Mouse (Mus musculus): ENCODE measurements around the gene Adam1b. TPM values are rescaled to one million over a fixed set of nuclear protein-coding genes. Genes with fewer than 3 reads are reported as not detected.

Adam1b gene
- total RNA-seq, 2 experiments from 2014 or later, result 0.15 TPM; not detected in 1

DNA sequence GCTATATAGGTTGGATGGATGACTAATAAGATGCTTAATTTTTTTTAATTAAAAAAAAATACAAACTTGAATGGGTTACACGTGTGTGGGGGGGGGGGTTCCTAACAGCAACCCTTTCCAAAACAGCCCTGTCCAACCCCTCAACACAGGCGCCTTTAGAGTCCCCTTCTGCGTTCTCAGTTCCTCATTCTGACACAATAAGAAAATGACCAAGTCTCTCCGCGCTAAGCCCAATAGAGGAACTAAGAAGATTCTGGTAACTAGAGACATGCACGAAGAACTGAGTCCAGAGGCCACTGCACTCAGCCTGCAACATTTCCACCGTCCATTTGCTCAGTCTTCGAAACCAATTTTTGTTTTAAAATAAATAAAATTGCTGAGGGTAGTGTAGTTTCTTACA, 52.0 kb downstream of the Adam1b start:
- ATAC-seq (replicated peaks; ENCODE audit: poor library complexity, severe bottlenecking), result peak; percentile 53

DNA sequence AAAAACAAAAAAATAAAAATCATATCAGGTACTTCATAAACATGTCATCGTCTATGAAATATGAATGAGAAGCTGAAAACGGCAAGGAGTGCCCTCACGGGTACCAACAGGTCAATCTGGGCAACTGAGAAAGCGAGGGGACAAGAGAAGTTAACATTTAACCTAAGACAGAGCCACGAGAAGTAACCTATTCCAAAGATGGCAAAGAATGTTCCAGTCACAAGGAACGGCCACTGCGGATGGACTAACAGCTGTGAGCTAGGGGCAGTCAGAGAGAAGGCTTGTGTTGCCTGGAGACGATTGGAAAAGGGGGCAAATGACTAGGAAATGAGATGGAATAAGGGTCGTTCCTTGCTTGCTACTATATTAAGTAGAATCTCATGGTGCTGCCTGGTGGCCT, 52.8 kb downstream of the Adam1b start:
- no peak for ATAC-seq (replicated peaks; ENCODE audit: poor library complexity, severe bottlenecking)

Other genes with a start within 250 kb of the Adam1b start
- 50.5 and 74.7 TPM in 2 replicates for gene Trafd1, start 117.8 kb downstream of the Adam1b start, total RNA-seq (2014; fragmentation: Nextera tagmentation)
- 39.0 and 40.8 TPM in 2 replicates for gene Trafd1, start 117.8 kb downstream of the Adam1b start, total RNA-seq (2017)
- 35.8 and 39.4 TPM in 2 replicates for gene Naa25, start 105.5 kb downstream of the Adam1b start, total RNA-seq (2014; fragmentation: Nextera tagmentation)
- gene Naa25, start 105.5 kb downstream of the Adam1b start, total RNA-seq (2017), result 74.6 and 75.1 TPM in 2 replicates
- not detected in 2 replicates for gene Tmem116, start 51.5 kb downstream of the Adam1b start, total RNA-seq (2014; fragmentation: Nextera tagmentation)
- 0.62 and 0.69 TPM in 2 replicates for gene Tmem116, start 51.5 kb downstream of the Adam1b start, total RNA-seq (2017)
- gene Erp29, start 50.9 kb downstream of the Adam1b start, total RNA-seq (2014; fragmentation: Nextera tagmentation), result 410 and 421 TPM in 2 replicates
- 928 and 1,056 TPM in 2 replicates for gene Erp29, start 50.9 kb downstream of the Adam1b start, total RNA-seq (2017)
- 2.6 and 2.8 TPM in 2 replicates for gene Adam1a, start 42.0 kb upstream of the Adam1b start, total RNA-seq (2014; fragmentation: Nextera tagmentation)
- gene Adam1a, start 42.0 kb upstream of the Adam1b start, total RNA-seq (2017), result 1.1 and 2.1 TPM in 2 replicates
- not detected in 2 replicates for gene Gm42878, start 42.0 kb upstream of the Adam1b start, total RNA-seq (2014; fragmentation: Nextera tagmentation)
- not detected in 2 replicates for gene Gm42878, start 42.0 kb upstream of the Adam1b start, total RNA-seq (2017)
- gene Mapkapk5, start 42.5 kb upstream of the Adam1b start, total RNA-seq (2014; fragmentation: Nextera tagmentation), result 60.9 and 128 TPM in 2 replicates
- 91.6 and 97.7 TPM in 2 replicates for gene Mapkapk5, start 42.5 kb upstream of the Adam1b start, total RNA-seq (2017)
- 217 and 230 TPM in 2 replicates for gene Aldh2, start 90.4 kb upstream of the Adam1b start, total RNA-seq (2014; fragmentation: Nextera tagmentation)
- gene Aldh2, start 90.4 kb upstream of the Adam1b start, total RNA-seq (2017), result 277 and 283 TPM in 2 replicates
- gene Acad12, start 115.5 kb upstream of the Adam1b start, total RNA-seq (2014; fragmentation: Nextera tagmentation), result 0.84 and 2.5 TPM in 2 replicates
- 2.7 and 3.3 TPM in 2 replicates for gene Acad12, start 115.5 kb upstream of the Adam1b start, total RNA-seq (2017)
- gene Acad10, start 157.1 kb upstream of the Adam1b start, total RNA-seq (2014; fragmentation: Nextera tagmentation), result 1.7 and 2.7 TPM in 2 replicates
- gene Acad10, start 157.1 kb upstream of the Adam1b start, total RNA-seq (2017), result 2.1 and 4.5 TPM in 2 replicates
- gene Brap, start 157.1 kb upstream of the Adam1b start, total RNA-seq (2014; fragmentation: Nextera tagmentation), result 39.4 and 42.1 TPM in 2 replicates
- gene Brap, start 157.1 kb upstream of the Adam1b start, total RNA-seq (2017), result 50.6 and 56.0 TPM in 2 replicates
- gene Atxn2, start 207.9 kb upstream of the Adam1b start, total RNA-seq (2014; fragmentation: Nextera tagmentation), result 73.0 and 98.5 TPM in 2 replicates
- gene Atxn2, start 207.9 kb upstream of the Adam1b start, total RNA-seq (2017), result 30.9 and 41.5 TPM in 2 replicates